Mouse (Mus musculus): ENCODE data around the gene Lpcat2. TPM values are rescaled to one million over a fixed set of nuclear protein-coding genes. Genes with fewer than 3 reads are reported as not detected.
A peak's percentile ranks its signal among the peaks of the same experiment; 100 is the strongest.

Gene Lpcat2
- polyA plus RNA-seq, 1 experiment from 2014 or later: 13.6 TPM

- peaks cover 8% of the 10 kb centered on the region for H3K4me1 ChIP-seq (replicated peaks; ENCODE audit: control insufficient read depth, insufficient read depth)
- 0 out of 2 replicates have a peak overlapping the region, but pooled peaks have one; percentile 1 for H3K4me2 ChIP-seq (replicated peaks; ENCODE audit: low read depth)
- ATAC-seq (ENCODE audit: low FRiP score, low TSS enrichment) (peak; percentile 34), DNase-seq (ENCODE audit: low spot score) (peak; percentile 36)
- H3K9ac ChIP-seq (ENCODE audit: low read length): no peak overlapping the region
- no peaks in the 10 kb centered on the region for H3K9me3 ChIP-seq (ENCODE audit: control insufficient read depth, low read length)
- TF ChIP-seq CTCF (IDR thresholded peaks at IDR 0.05; ENCODE audit: low read depth): no peak
- no peak for TF ChIP-seq EP300 (optimal IDR thresholded peaks at IDR 0.05)
- peak overlapping the region; percentile 35; the same call in 1 of the 2 replicates for H3K27ac ChIP-seq (replicated peaks)
- no peak overlapping the region for H3K4me3 ChIP-seq (ENCODE audit: low read depth, low read length)
- H3K27me3 ChIP-seq (ENCODE audit: control insufficient read depth, insufficient read depth, low read length): no peaks in the 10 kb centered on the region
- WGBS: 29% methylated on average over 9 of the region's 9 CpGs
- 0 out of 2 replicates have a peak, but pooled peaks cover 3% of the 10 kb centered on the region for H3K36me3 ChIP-seq (ENCODE audit: control insufficient read depth, insufficient read depth, low read length)
Measured at GRCm38 (mm10) chr8:92847299-92847698, 7.8 kb upstream of the Lpcat2 start.

- Histone ChIP-seq H3K4me2 (replicated peaks; ENCODE audit: low read depth) (no peak overlapping the region), H3K9me3 (ENCODE audit: control insufficient read depth, low read length) (no peaks in the 10 kb centered on the region), H3K9ac (ENCODE audit: low read length) (no peak overlapping the region), H3K4me1 (replicated peaks; ENCODE audit: control insufficient read depth, insufficient read depth) (peaks cover 8% of the 10 kb centered on the region), H3K4me3 (ENCODE audit: low read depth, low read length) (no peak overlapping the region), H3K27ac (replicated peaks) (no peak overlapping the region), H3K27me3 (ENCODE audit: control insufficient read depth, insufficient read depth, low read length) (no peaks in the 10 kb centered on the region), H3K36me3 (ENCODE audit: control insufficient read depth, insufficient read depth, low read length) (no peaks in the 10 kb centered on the region)
- no peak for TF ChIP-seq CTCF (IDR thresholded peaks at IDR 0.05; ENCODE audit: low read depth)
- DNase-seq (ENCODE audit: low spot score) (no peak), ATAC-seq (ENCODE audit: low FRiP score, low TSS enrichment) (peak; percentile 59; the same call in 1 of the 2 replicates)
- 37% methylated on average over 6 of the region's 6 CpGs for WGBS
Measured at GRCm38 (mm10) chr8:92849261-92849660, 5.9 kb upstream of the Lpcat2 start.

GRCm38 (mm10) chr8:92850239-92850638, 4.9 kb upstream of the Lpcat2 start:
- Histone ChIP-seq H3K4me1 (replicated peaks; ENCODE audit: control insufficient read depth, insufficient read depth) (peaks cover 10% of the 10 kb centered on the region), H3K27me3 (ENCODE audit: control insufficient read depth, insufficient read depth, low read length) (no peaks in the 10 kb centered on the region), H3K27ac (replicated peaks) (0 out of 2 replicates have a peak overlapping the region, but pooled peaks have one; percentile 20), H3K4me3 (ENCODE audit: low read depth, low read length) (no peak overlapping the region), H3K9ac (ENCODE audit: low read length) (no peak overlapping the region), H3K9me3 (ENCODE audit: control insufficient read depth, low read length) (no peaks in the 10 kb centered on the region), H3K4me2 (replicated peaks; ENCODE audit: low read depth) (no peak overlapping the region), H3K36me3 (ENCODE audit: control insufficient read depth, insufficient read depth, low read length) (no peaks in the 10 kb centered on the region)
- DNase-seq (ENCODE audit: low spot score) (peak; percentile 57), ATAC-seq (ENCODE audit: low FRiP score, low TSS enrichment) (peak; percentile 52; the same call in 1 of the 2 replicates)
- TF ChIP-seq EP300 (optimal IDR thresholded peaks at IDR 0.05): no peak
- no peak for TF ChIP-seq CTCF (IDR thresholded peaks at IDR 0.05; ENCODE audit: low read depth)
- 43% methylated on average over 4 of the region's 4 CpGs for WGBS

GRCm38 (mm10) chr8:92851381-92851780, 3.8 kb upstream of the Lpcat2 start:
- DNase-seq (ENCODE audit: low spot score): no peak
- H3K9me3 ChIP-seq (ENCODE audit: control insufficient read depth, low read length): no peaks in the 10 kb centered on the region
- peaks cover 9% of the 10 kb centered on the region for H3K4me1 ChIP-seq (replicated peaks; ENCODE audit: control insufficient read depth, insufficient read depth)
- no peak overlapping the region for H3K4me2 ChIP-seq (replicated peaks; ENCODE audit: low read depth)
- WGBS: 72% methylated on average over 3 of the region's 3 CpGs
- TF ChIP-seq CTCF (IDR thresholded peaks at IDR 0.05; ENCODE audit: low read depth) (no peak), EP300 (optimal IDR thresholded peaks at IDR 0.05) (no peak)
- H3K36me3 ChIP-seq (ENCODE audit: control insufficient read depth, insufficient read depth, low read length): no peaks in the 10 kb centered on the region
- no peak overlapping the region for H3K4me3 ChIP-seq (ENCODE audit: low read depth, low read length)
- no peaks in the 10 kb centered on the region for H3K27me3 ChIP-seq (ENCODE audit: control insufficient read depth, insufficient read depth, low read length)
- H3K27ac ChIP-seq (replicated peaks): no peak overlapping the region
- ATAC-seq (ENCODE audit: low FRiP score, low TSS enrichment): no peak
- no peak overlapping the region for H3K9ac ChIP-seq (ENCODE audit: low read length)

DNA sequence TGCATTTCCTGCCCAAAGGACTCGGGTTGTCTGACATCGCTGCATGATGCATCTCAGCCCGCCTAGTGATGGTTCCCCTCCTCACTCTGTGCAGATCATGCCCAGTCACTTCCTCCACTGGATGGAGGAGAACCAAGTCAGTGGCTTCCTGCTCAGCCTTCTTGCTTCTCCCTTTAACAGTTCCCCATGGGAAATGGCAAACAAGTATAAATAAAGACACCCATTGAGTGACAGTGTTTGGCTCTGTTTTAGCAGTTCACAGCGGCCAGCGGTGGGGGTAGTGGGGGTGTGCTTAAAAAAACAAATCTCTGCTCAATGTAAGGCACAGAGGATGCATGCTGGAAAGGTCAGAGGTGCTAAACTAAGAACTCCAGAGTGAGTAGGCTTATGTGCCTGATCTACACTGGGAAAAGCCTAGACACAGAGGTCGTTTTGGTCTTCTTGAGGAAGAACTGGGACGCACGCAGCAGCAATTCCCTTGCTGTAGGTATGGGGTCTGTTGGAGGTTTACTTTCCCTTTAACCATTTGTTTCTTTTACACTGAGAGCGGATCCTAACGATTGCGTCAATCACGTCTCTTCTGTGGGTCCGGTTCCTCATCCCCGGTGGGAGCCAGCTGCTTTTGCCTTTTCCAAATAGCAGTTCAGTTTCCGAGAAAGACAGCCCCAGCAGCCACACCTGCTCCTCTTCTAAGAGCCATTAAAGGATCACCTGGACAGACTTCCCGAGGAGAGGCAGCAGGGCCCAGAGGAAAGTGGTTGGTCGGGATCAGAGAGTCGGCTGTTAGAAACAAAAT, 1.8 kb upstream of the Lpcat2 start:
- H3K9ac ChIP-seq (ENCODE audit: low read length): no peak overlapping the region
- H3K27me3 ChIP-seq (ENCODE audit: control insufficient read depth, insufficient read depth, low read length): no peaks in the 10 kb centered on the region
- no peak overlapping the region for H3K4me2 ChIP-seq (replicated peaks; ENCODE audit: low read depth)
- TF ChIP-seq CTCF (IDR thresholded peaks at IDR 0.05; ENCODE audit: low read depth) (no peak), EP300 (optimal IDR thresholded peaks at IDR 0.05) (no peak)
- 46% methylated on average over 18 of the region's 18 CpGs for WGBS
- no peak for DNase-seq (ENCODE audit: low spot score)
- no peaks in the 10 kb centered on the region for H3K9me3 ChIP-seq (ENCODE audit: control insufficient read depth, low read length)
- no peaks in the 10 kb centered on the region for H3K36me3 ChIP-seq (ENCODE audit: control insufficient read depth, insufficient read depth, low read length)
- H3K4me1 ChIP-seq (replicated peaks; ENCODE audit: control insufficient read depth, insufficient read depth): peaks cover 2% of the 10 kb centered on the region
- H3K4me3 ChIP-seq (ENCODE audit: low read depth, low read length): no peak overlapping the region
- no peak for ATAC-seq (ENCODE audit: low FRiP score, low TSS enrichment)
- H3K27ac ChIP-seq (replicated peaks): no peak overlapping the region

DNA sequence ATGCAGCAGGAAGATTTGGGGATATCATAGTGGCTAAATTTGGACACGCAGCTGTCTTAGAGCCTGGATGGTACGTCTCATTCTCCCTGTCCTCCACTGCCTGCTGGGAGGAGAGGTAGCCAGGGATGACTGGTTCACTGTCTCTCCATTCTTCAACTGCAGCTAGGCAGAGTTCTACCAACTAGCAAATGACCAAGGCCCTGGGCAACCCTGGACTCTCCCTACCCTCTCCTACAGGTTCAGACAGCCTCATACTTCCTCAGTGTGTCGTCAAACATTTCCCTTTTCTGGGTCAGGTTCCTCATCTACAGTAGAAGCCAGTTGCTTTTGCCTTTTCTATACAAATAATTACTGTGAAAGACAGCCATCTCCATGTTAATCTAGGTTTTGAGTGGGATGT, 466 bp upstream of the Lpcat2 start:
- TF ChIP-seq EP300 (optimal IDR thresholded peaks at IDR 0.05): no peak
- DNase-seq (ENCODE audit: low spot score): no peak
- no peaks in the 10 kb centered on the region for H3K27me3 ChIP-seq (ENCODE audit: control insufficient read depth, insufficient read depth, low read length)
- 69% methylated on average over 3 of the region's 3 CpGs for WGBS
- peak overlapping the region; percentile 65; the same call in 1 of the 2 replicates for H3K4me3 ChIP-seq (ENCODE audit: low read depth, low read length)
- peak overlapping the region; percentile 92 for H3K4me2 ChIP-seq (replicated peaks; ENCODE audit: low read depth)
- peaks cover 2% of the 10 kb centered on the region for H3K4me1 ChIP-seq (replicated peaks; ENCODE audit: control insufficient read depth, insufficient read depth)
- H3K9ac ChIP-seq (ENCODE audit: low read length): no peak overlapping the region
- no peaks in the 10 kb centered on the region for H3K36me3 ChIP-seq (ENCODE audit: control insufficient read depth, insufficient read depth, low read length)
- H3K27ac ChIP-seq (replicated peaks): no peak overlapping the region
- ATAC-seq (ENCODE audit: low FRiP score, low TSS enrichment): no peak
- H3K9me3 ChIP-seq (ENCODE audit: control insufficient read depth, low read length): no peaks in the 10 kb centered on the region
